Mouse (Mus musculus) left cerebral cortex, adult 9 months (tissue): Measurements from ENCODE around the gene Rab3il1.
"Not testable (repeated sequence)": the region's sequence is repeated elsewhere in the genome, so short reads cannot be mapped to it uniquely, and the experiment has no call there.

Experiments
- DNase-seq, 2 experiments: peaks; one replicate each; pipeline ENCODE4 v3.0.0; 2022; ENCODE audit warnings: low spot score in 2 of 2

The Rab3il1 gene

DNA sequence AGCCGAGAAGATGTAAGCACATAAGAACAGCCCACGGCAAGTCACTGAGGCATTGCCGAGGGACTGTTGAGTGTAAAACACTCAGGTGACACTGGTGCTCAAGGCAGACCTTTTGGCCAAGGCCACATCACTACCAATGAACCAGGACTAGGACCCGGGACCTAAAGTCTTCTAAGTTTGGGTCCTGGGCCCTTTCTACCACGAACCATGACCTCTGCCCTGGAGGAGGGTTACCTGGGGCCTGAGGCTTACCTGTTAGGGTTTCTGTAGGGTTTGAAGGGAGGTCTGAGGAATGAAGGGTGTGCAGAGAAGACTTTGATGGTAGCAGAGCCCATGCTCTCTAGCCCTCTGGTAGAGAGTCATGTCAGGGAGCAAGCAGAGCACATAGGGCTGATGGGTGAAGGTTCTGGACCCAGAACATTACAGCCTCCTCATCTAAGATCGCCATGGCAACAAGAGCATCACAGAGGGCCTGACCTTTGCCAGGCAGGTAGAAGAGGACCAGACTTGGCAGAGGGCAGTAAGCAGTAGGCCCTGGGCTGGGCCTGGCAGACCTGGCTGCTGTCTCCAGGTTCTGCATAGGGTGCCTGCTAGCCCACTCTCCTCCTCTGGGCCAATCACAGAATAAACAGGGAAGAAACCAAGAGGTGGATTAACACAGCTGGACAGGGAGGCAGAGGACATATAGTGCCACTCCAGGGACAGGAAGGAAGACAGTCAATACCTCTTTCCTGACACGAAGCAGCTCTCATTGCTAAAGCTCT, at the start of gene Rab3il1, which contains the start of gene Best1:
TSS of gene Rab3il1 (plus strand) at position 464 of the 764 bp plus-strand sequence.
TSS of gene Best1 (minus strand) at position 428 of the 764 bp plus-strand sequence.
- no peak for DNase-seq

DNA sequence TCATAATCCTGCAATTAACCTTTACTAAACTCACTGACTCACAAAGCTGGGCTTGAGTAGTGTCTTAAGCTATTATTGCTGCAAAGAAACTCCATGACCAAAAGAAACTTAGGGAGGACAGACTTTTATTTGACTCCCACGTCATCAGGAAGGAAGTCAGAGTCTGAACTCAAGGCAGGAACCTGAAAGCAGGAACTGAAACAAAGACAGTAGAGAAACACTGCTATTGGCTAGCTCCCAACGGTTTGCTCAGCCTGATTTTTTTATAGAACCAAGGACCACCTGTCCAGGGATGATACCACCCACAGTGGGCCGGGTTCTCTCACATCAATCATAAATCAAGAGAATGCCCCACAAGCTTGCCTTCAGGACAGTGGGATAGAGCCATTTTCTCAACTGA, 49.1 kb upstream of the Rab3il1 start:
- DNase-seq = no peak

DNA sequence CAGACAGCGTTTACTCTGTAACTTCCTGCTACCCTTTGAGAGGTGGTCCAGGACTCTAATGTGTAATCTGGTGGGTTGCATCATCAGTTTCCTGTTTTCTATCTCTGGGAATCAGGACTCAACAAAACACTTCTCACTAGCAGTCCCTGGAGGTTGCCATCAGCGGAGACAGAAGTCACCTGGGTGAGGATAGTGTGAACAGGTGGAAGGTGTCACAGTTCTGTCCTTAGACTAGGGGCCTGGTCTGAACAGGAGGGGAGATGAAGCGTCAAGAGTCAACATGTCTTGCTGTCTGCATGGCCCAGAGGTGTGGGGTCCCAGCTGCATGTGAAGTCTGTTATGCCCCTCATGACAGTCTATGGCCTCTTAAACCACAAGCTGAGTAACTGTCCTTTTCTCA, 48.6 kb upstream of the Rab3il1 start:
- no peak for DNase-seq

DNA sequence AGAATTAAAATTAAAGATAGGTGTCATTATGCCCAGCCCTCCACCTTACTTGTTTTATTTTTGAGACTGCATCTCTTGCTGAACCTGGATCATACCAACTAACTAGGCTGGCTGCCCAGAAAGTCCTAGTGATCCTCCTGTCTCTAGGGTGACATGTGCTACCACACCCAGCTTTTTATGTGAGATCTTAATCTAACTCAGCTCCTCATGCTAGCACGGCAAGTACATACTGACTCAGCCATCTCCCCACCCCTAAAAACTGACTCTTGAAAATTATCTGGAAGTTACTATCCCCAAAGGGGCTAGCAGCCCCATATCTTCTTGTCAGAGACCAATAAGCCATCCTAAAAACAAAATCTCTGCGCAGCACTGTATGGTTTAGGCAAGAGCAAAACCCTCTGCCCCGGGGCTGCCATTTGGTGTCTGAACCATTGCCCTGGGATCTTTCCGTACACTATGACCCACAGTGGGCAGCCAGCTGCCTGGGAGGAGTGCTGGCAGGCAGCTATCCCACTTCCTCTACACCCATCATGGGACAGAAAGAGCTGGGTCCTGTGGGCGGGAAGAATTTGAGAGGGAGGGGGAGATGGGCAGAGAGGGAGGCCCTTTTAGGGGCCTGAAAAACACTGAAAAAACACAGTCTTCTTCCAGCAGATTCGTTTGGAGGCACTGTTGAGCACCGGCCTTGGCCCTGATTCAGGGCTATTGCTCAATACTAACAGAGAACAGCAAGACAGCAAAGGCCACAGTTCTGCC, 47.2 kb upstream of the Rab3il1 start:
- DNase-seq = peak; percentile 63 to 86

DNA sequence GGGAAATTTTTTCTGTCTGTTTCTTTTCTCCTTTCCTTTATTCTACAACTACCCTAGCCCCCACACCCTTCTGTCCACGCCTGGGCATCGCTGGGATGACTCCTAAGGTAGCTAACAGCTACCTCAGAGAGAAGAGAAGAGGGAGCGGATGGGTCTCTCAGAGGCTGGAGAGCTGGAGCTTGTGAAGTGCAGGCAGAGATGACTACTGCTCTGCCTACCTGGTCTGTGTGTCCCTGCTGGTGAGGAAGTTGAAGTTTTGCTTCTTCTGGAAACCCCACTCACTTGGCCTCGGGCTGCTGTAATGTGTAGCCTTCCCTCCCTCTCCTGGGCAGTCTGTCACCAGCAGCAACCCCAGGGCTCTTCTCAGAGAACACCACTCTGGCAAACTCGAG, 46.7 kb upstream of the Rab3il1 start:
- DNase-seq = no peak

DNA sequence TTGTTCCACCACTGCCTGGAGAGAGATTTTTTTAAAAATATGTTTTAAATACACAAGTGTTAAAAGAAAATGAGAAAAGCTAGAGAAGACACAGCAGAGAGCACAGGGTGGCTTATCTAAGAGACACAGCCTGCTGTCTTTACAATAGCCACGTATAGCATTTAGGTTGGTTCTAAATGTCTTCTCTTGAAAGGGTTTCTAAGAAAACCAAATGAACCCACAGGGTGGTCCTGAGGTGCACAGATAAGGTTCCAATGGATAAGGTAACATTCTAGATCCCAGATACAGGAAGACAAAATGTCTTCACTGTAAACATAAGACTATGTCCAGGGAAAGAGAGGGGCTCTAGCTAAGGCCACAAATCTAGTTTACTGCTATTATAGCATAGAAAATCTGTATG, 46.0 kb upstream of the Rab3il1 start:
- no peak for DNase-seq

DNA sequence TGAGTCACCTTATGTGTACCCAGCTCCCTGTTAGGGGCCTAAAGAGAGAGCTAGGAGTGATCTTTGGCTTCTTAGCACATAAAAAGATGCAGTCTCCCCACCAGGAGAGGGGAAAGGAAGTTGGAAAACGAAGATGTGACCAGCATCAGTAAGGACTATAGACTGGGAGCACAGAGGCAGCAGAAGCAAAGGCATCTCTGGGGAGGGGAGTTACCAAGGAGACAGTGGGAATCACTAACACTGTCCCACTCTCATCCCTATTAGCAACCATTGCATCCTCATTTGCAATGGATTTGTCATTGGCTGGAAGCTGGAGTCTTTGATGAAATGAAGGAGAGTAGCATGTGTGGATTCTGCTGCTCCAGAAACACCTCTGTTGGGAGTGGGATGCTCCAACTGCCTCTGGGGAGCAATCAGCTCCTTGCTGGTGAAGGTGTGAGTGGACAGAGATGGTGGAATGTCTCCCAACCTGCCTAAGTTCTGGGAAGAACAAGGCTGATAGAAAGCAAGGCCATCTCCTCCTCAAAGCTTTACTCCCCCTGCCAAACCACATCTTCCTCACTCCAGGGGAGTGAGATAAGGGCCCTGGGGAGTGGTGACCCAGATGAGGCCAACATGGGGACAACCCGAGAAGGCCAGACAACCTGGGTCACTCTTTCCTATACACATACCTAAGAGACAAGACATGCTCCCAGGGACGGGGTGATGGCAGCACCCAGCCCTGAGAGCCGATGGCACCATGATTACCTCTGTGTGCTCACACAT, 44.7 kb upstream of the Rab3il1 start:
- no peak for DNase-seq

DNA sequence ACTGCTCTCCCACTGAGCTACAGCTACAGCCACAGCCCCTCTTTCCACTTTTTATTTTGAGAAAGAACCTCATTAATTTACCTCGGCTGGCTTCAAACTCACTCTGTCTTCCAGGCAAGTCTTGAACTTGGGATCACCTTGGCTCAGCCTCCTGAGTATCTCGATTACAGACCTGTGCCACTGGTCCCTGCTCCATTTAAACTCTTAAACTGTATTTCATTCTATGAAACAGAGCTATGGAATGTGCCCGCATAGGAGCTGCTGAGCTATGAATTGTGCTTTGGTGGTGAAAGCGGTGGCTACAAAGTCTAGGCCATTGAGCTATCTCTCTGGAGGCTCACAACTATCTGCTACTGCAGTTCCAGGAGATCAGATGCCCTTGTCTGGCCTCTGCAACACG, 43.5 kb upstream of the Rab3il1 start:
- DNase-seq = no peak

DNA sequence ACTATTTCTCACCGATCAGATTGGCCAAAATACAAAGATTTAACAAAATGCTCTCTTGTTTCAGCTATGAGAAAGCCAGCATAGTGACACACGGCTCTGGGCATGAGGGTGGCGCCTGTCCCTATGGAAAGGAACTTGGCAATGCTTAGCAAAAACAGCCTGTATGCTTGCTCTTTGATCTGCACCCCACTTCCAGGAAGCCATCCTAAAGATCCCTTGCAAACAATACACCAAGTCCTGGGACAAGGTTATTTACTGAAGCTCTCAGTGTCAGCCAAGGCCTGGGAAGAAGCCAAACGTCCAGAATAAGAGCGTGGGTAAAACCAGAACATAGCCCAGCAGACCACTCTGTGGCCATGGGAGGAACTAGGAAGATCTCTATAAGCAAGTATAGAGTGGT, 40.7 kb upstream of the Rab3il1 start:
- no peak for DNase-seq

DNA sequence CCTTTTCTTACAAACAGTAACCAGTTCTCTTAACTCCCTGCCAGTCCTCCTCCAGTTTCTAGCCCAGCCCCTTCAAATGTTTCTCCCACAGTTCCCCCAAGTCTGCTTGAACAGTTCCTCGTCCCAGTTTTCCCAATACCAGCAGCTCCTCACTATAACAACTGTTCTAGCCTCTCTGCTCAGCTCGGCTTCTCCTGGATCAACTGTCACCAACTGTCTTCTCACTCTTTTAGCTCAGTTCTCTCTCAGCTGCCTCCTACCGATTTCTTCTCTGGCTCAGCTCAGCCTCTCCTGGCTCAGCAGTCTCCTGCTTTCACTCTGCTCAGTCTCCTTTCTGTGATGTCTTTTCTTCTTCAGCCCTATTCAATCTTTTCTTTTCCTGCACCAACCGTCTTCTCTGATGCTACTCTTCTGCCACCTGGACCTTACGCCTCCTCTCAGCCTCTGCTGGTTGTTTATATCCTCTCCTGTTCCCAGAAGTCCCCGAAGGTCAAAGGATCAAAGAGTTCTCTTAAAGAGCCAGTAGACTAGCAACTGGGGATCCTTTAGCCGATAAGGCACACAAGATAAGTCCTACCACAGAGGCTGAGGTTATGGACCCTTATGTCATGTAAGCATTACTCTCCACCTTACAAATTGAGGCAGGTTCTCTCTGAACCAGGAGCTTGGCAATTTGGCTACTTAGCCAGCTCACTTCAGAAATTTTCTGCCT, 37.1 kb upstream of the Rab3il1 start:
- peak in 1 of 2 experiments; percentile 47 for DNase-seq

DNA sequence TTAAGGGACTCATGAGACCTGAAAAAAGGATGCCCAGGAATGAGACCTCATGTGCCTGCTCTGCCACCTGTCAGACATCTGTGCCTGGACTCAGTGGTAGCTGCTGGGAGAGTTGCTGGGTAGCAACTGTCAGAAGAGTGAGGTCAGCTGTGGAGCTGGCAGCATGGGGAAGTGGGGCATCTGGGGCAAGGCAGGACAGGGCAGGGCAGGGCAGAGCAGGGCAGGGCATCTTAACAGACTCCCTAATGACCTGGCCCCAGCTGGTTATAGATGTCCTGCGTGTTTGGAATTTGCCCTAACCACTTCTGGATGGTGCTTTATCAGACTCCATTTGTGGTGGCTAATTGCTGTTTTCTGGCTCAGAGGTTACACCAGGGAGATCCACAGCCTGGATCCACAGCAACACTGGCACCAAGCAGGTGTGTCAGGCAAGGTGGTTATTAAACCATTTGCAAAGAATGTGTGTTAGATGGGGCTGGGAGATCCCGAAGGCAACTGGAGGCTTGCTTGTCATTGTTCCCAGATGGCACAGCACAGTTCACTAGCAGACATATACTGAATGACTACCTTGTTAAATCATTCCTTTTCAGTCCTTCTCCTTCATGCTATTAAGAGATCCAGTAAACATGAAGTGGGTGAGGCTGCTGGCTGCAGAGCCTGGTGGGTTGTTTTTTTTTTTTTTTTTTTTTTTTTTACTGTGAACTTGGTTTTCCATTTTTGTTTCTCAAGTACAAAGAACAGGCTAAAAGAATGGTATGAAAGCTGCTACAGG, 35.2 kb upstream of the Rab3il1 start:
- DNase-seq = no peak

DNA sequence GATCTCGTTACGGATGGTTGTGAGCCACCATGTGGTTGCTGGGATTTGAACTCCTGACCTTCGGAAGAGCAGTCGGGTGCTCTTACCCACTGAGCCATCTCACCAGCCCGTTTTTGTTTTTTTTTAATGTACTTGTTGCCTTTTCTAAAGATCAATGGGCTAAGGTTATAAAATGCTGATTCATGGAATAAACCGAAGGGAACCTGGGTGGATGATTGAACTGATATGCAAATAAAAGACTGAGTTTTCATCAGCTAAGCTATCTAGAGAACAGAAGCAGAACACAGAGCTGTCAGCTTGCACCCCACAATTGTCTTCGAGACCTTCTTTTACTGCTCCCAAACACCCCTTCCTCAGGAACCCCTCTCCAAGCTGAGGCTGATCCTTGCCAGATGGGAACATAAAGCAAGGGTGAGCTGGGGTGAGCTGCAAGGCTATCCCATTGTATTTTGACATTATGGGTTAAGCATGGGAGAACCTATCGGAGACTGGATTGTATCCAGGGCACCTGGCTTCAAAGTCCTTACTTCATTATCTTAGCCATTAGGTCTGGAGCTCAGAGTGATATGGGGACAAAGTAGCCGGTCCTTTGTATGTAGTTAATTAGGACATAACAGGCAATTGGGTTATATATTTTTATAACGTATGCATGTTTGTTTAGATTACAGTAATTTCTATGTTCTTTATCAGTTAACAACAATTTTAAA, 33.2 kb upstream of the Rab3il1 start:
- DNase-seq = no peak

DNA sequence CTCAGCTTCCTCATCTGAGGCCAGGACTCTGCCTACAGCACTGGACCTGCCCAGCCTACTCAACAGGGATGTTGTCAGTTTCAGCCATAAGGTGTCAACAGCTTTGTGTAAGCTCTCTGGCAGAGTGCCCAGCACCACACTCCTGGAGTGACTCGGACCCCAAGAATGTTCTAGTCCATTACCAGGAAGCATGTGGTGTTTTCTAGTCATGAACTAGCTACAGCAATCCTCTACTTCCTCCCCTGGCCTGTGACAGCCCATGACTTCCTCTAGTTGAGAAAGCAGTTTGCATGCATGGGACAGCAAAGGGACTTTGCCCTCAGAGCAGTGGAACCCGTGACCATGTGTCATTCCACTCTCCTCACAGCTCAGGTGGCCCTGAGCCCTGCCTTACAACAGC, 26.6 kb upstream of the Rab3il1 start:
- not testable (repeated sequence) for DNase-seq

DNA sequence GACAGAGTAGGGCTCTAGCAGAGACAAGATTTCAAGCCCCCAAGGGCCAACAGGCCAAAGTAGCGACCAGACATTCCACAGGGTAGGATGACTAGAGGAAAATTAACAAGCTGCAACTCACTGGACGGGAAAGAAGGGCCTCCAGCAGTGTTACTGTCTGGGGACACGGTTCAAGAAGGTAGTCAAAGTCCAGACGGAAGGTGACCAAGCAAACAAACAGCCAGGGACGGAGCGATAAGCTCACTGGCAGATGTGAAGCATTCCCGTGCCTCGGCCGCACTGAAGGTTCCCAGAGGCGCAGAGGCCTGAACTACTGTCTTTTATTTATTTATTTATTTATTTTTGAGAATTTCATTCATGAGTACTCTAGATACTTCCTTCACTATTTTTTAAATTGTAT, 24.4 kb upstream of the Rab3il1 start:
- no peak for DNase-seq

DNA sequence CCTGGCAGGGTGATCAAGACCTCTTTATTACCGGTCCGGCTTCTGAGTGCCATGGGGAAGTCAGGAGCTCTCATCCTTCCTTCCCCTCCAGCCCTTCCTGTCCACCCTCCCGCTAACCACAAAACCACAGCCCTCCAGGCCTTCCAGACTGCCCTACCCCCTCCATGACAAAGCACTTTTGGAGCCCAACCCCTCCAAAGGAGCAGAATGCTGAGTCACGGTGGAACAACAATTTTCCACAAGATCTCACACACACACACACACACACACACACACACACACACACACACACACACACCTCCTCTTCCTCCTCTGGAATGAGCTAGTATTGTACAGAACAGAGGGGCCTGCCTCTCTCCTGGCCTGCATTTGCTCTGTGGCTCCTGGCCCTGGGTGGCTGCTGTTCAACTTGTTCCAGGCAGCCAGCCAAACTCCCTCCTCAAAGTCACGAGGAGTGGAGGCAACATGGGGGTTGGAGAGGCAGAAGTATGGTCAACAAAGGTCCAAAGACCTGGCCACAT, 23.0 kb upstream of the Rab3il1 start:
- peak in 1 of 2 experiments; percentile 74 for DNase-seq

DNA sequence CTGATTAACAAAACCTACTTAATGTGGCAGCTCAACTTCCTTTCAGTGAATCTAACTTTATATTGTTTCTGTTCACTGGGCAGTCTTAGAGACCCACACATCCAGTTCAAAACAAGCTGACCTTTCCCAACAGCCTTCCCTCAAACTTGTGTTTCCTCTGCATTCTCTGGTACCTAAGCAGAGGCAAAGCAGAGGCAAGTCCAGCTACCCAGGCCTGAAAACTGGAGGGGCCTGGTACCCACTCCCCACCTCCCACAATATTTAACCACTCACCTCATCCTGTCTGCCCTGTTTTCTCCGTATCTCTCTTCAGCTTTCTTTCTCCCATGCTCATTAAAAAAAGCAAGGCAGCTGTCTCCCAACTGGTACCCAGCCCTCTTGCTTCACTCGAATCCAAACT, 22.3 kb upstream of the Rab3il1 start:
- no peak for DNase-seq

DNA sequence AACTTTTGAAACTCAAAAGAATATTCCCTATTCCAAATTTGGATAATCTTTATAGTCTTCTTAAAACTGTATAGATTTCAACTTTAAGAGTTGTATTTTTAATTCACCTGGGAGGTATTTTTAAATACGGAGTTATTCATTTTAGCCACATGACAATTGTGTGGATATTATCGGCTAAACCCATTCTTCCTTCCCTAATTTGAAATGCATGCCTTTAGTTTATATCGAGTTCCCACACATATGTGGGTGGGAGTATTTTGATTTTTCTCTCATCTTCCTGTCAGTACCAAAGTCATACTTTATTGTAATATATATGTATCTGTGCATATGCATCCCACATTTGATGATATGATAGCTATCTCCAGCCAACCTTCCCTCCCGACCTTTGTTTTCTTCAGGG, 21.2 kb upstream of the Rab3il1 start, which contains the start of gene Fth1:
TSS of gene Fth1 (plus strand) at position 341 of the 400 bp plus-strand sequence.
- DNase-seq = no peak

DNA sequence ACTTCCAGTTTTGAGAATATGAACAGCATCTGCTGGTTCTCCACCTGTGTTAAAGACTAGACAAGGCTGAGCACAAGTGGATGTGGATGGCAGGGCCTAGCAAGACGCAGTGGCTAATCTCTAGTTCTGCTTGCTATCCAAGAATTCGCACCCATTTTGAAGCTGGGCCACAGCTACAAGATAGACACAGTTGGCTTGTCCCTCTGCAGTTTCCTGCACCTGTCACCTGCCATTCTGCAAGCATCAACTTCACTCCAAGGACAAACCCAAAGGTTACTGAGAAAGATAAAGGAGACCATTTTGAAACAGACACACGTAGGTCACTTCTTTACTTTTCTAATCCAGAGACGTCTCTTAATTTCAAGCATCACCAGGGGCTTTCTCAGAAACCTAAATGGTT, 19.8 kb upstream of the Rab3il1 start:
- DNase-seq = no peak

DNA sequence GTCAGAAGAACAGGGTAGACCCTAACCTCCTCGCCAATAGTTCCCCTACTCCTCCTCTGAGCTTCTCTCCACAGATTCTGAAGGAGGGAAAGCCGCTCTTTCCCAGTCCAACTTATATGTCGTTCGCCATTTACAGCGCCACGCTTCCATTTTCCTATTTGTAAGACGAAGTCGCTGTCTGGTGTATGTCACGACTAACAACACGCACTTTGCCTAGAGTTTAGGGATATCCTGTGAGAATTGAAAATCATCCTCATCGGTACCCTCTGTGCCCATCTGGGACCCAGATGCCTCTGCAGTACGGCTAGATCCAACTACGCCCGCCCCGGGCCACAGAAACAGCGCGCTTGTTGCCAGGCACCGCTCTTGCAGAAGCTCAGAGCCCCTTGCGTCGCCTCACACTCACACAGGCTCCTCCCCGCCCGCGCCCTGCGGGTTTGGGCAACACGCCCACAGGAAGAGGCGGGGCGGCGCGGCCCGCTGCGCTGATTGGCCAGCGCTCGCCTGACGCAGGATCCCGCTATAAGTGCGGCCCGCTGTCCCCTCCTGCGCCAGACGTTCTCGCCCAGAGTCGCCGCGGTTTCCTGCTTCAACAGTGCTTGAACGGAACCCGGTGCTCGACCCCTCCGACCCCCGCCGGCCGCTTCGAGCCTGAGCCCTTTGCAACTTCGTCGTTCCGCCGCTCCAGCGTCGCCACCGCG, 19.2 kb upstream of the Rab3il1 start:
- DNase-seq = peak; percentile 92 to 96
